Mouse (Mus musculus) lung, postnatal 0 days (tissue): ENCODE measurements around the gene Pik3r1. TPM values are rescaled to one million over a fixed set of nuclear protein-coding genes. Genes with fewer than 3 reads are reported as not detected.
A peak's percentile ranks its signal among the peaks of the same experiment; 100 is the strongest.

Experiments used
- ATAC-seq: fragments of 200-750 bp; cut with Nextera tagmentation; 2 replicates; pipeline ENCODE4 v1.8.0; 2017; ENCODE audit warnings: moderate library complexity
- DNase-seq: peaks from one replicate; pipeline ENCODE4 v3.0.0-alpha.2; 2016; ENCODE audit warnings: low spot score
- H3K27ac ChIP-seq: fragments of 300-500 bp; sonication (generic); 2 replicates; pipeline ENCODE4 v1.5.1; 2014; ENCODE audit warnings: antibody characterized with exemption, mild to moderate bottlenecking, low read length, mixed read lengths
- H3K27me3 ChIP-seq: fragments of 300-500 bp; sonication (generic); replicated peaks from 2 replicates; pipeline ENCODE4 v1.6.1; 2014; ENCODE audit warnings: low read length, mixed read lengths; ENCODE audit not compliant: insufficient read depth
- H3K36me3 ChIP-seq: fragments of 300-500 bp; sonication (generic); 2 replicates; pipeline ENCODE4 v1.6.1; 2014; ENCODE audit warnings: low read length, mixed read lengths; ENCODE audit not compliant: insufficient read depth
- H3K4me1 ChIP-seq: fragments of 300-500 bp; sonication (generic); 2 replicates; pipeline ENCODE4 v1.6.1; 2014; ENCODE audit warnings: antibody characterized with exemption, low read depth, low read length, mixed read lengths; ENCODE audit not compliant: insufficient read depth
- H3K4me2 ChIP-seq: fragments of 300-500 bp; sonication (generic); replicated peaks from 2 replicates; pipeline ENCODE4 v1.6.1; 2014; ENCODE audit warnings: low read depth, mild to moderate bottlenecking, low read length, moderate library complexity, mixed read lengths
- H3K4me3 ChIP-seq: fragments of 300-500 bp; sonication (generic); 2 replicates; pipeline ENCODE4 v1.5.1; 2014; ENCODE audit warnings: low read depth, low read length
- H3K9ac ChIP-seq: fragments of 300-500 bp; sonication (generic); replicated peaks from 2 replicates; pipeline ENCODE4 v1.6.1; 2014; ENCODE audit warnings: low read depth, mild to moderate bottlenecking
- H3K9me3 ChIP-seq: fragments of 300-500 bp; sonication (generic); 2 replicates; pipeline ENCODE4 v1.6.1; 2016; ENCODE audit warnings: low read length, mixed read lengths
- CTCF ChIP-seq: IDR thresholded peaks from 2 replicates; pipeline ENCODE4 v1.5.1; 2016; ENCODE audit warnings: antibody characterized with exemption, mild to moderate bottlenecking
- EP300 ChIP-seq: IDR thresholded peaks from 2 replicates; pipeline ENCODE4 v1.6.1; 2016; ENCODE audit warnings: antibody characterized with exemption, mild to moderate bottlenecking, control low read depth
- WGBS: fragments of 180-500 bp; shearing (Covaris S2); extraction: QIAGEN DNeasy Blood & Tissue Kit; methylation state at CpG from one replicate; pipeline ENCODE4 v1.1.7; 2014; 5-methylcytosine and 5-hydroxymethylcytosine counted together
- polyA plus RNA-seq: library from polyadenylated mRNA; unstranded; fragments of >200 nt; fragmentation: Nextera tagmentation; extraction: Ambion mirVana; gene quantifications from 2 replicates; pipeline ENCODE4 v1.2.1, GENCODE M21; 2015

Gene Pik3r1
- polyA plus RNA-seq, 1 experiment from 2014 or later = 28.1 TPM

DNA sequence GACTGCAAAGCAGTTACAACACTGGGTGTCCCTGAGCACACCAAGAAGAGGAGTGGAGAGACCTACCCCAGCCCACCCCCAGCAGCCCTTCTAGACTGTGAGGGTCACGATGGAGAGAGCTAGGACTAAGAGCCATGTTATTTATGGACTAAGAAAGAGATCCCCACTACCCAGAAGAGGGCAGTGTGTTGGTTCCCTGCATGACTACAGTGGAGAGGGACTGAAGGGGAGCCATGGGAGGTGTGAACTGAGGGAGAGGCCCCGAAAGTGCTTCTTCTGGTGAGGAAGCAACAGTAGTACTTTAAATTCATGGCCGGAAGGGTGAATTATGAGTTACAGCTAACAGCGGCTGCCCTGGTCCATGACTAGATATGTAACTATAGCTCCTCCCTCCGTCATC lies 4.9 kb downstream of the Pik3r1 start:
- no peak overlapping the region for H3K27ac ChIP-seq
- no peak overlapping the region for H3K9ac ChIP-seq
- no peaks in the 10 kb centered on the region for H3K27me3 ChIP-seq
- no peak for TF ChIP-seq EP300
- peak; percentile 46 for TF ChIP-seq CTCF
- DNase-seq (no peak), ATAC-seq (no peak)
- peaks cover 55% of the 10 kb centered on the region for H3K4me1 ChIP-seq
- H3K4me2 ChIP-seq = no peak overlapping the region
- H3K36me3 ChIP-seq = no peaks in the 10 kb centered on the region
- no peak overlapping the region for H3K4me3 ChIP-seq
- H3K9me3 ChIP-seq = no peaks in the 10 kb centered on the region
- 78% methylated on average over 5 of the region's 5 CpGs for WGBS

DNA sequence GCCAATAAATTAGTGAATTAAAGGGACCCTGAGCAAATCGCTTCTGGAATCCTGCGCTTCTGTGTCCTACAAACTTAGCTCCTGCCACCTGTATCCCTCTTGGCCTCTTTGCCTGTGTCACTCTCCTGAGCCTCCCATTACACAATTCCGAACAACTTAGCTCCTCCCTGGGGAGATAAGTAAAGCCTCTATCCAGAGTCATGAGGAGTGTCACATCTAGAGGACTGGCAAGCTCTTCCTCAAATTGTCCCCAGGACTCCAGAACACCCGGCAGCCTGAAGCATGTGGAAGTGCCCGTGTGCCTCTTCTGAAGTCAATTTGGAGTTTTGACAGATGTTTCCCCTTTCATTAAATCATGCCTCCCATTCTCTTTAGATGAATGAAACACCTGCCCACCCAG lies 6.4 kb downstream of the Pik3r1 start:
- ATAC-seq (no peak), DNase-seq (peak; percentile 44)
- Histone ChIP-seq H3K27ac (no peak overlapping the region), H3K9ac (0 out of 2 replicates have a peak overlapping the region, but pooled peaks have one; percentile 8), H3K36me3 (peaks cover 9% of the 10 kb centered on the region; the same call in 1 of the 2 replicates), H3K4me3 (no peak overlapping the region), H3K9me3 (no peaks in the 10 kb centered on the region), H3K27me3 (no peaks in the 10 kb centered on the region), H3K4me2 (peak overlapping the region; percentile 28; the same call in 1 of the 2 replicates), H3K4me1 (peaks cover 62% of the 10 kb centered on the region)
- WGBS = 46% methylated on average over 5 of the region's 5 CpGs
- TF ChIP-seq CTCF (no peak), EP300 (no peak)

DNA sequence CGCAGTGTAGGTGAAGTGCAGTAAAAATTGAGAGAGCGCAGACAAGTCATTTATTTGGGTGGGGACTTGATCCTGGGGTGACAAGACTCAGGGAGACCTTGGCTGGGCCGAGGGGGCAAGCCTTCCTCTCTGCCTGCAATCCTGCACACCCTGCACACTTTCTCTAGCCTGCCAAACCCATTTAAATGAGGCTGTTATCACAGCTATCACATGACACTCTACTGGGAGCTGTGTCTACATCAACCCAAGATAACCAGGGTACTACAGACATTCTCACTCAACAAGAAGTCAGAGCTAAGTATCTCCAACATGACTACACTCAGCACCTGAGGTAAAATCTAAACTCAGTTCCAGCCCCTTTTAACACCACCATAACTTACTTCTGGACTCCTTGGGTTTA lies 7.1 kb downstream of the Pik3r1 start:
- Histone ChIP-seq H3K9me3 (no peaks in the 10 kb centered on the region), H3K27ac (peak overlapping the region; percentile 59; the same call in 1 of the 2 replicates), H3K27me3 (no peaks in the 10 kb centered on the region), H3K4me1 (peaks cover 57% of the 10 kb centered on the region), H3K4me2 (peak overlapping the region; percentile 14), H3K4me3 (no peak overlapping the region), H3K36me3 (peaks cover 15% of the 10 kb centered on the region; the same call in 1 of the 2 replicates), H3K9ac (no peak overlapping the region)
- WGBS = 46% methylated on average over 3 of the region's 3 CpGs
- ATAC-seq (peak; percentile 53), DNase-seq (no peak)
- 0 out of 2 replicates have a peak, but pooled peaks have one; percentile 13 for TF ChIP-seq EP300
- no peak for TF ChIP-seq CTCF

DNA sequence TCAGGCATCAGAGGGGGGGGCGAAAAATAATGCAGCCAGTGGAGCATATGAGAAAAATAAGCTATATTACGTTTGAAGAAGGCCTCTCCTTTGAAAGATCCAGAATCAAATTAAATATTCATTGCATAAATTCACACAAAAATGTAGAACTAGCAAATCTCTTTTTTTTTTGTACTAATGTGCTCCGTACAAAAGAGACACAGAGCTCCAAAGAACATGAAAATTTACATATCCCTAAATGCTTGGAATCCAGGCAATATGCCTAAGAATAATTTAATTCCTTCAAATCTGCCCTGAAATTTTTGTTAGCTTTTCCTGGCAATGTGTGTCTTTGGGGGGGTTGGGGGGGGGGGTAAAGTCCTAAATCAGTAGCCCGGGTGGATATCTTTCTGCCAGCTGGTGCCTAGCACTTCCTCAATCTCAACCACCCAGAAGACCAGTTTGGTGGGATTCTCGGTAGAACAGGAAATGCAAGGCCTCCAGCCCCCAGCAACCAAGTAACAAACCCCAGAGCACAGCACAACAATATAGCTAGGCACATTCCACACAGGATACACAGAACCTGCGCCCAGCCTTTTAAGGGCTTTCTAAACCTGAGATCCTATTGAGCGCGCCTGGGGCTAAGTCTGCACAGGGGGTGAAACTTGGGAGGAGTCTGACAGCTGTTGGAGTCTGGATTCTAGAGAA lies 7.9 kb downstream of the Pik3r1 start:
- TF ChIP-seq CTCF (no peak), EP300 (no peak)
- Histone ChIP-seq H3K27ac (peak overlapping the region; percentile 59), H3K36me3 (peaks cover 15% of the 10 kb centered on the region; the same call in 1 of the 2 replicates), H3K9me3 (no peaks in the 10 kb centered on the region), H3K4me1 (peaks cover 57% of the 10 kb centered on the region), H3K4me2 (peak overlapping the region; percentile 14), H3K9ac (no peak overlapping the region), H3K4me3 (no peak overlapping the region), H3K27me3 (no peaks in the 10 kb centered on the region)
- DNase-seq = peak; percentile 64
- WGBS = 30% methylated on average over 8 of the region's 8 CpGs
- ATAC-seq = peak; percentile 70

DNA sequence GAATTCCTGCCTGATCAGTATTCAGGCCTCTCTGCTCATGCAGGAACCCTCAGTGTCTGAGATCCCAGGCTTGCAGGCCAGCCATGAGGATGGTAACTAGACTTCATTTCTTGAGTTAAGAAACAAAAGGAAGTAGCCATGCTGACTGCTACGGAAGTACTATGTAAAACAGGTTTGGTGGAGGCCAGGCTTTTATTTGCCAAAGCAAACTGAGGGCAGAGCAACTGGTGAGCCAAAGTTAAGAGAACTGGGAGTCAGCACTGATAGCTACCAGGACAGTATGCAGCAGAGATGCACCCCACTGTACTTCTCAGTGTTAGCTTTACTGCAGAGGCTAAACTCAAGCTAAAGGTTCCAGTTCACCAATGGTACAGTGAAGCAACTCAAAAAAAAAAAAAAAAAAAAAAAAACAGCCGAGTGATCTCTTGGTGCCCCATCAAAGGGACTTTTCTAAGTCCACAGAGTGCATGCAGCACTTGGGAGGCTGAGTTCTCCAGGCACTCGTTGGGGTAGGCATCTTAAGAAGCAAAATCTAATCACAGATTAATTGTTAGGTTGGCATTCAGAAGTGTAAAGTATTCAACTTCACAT lies 8.6 kb downstream of the Pik3r1 start:
- no peak for ATAC-seq
- Histone ChIP-seq H3K36me3 (peaks cover 15% of the 10 kb centered on the region; the same call in 1 of the 2 replicates), H3K4me1 (peaks cover 59% of the 10 kb centered on the region), H3K9ac (no peak overlapping the region), H3K27me3 (no peaks in the 10 kb centered on the region), H3K9me3 (no peaks in the 10 kb centered on the region), H3K4me2 (0 out of 2 replicates have a peak overlapping the region, but pooled peaks have one; percentile 9), H3K4me3 (no peak overlapping the region), H3K27ac (peak overlapping the region; percentile 35)
- TF ChIP-seq CTCF (no peak), EP300 (no peak)
- no peak for DNase-seq
- WGBS = 6% methylated on average over 3 of the region's 3 CpGs

DNA sequence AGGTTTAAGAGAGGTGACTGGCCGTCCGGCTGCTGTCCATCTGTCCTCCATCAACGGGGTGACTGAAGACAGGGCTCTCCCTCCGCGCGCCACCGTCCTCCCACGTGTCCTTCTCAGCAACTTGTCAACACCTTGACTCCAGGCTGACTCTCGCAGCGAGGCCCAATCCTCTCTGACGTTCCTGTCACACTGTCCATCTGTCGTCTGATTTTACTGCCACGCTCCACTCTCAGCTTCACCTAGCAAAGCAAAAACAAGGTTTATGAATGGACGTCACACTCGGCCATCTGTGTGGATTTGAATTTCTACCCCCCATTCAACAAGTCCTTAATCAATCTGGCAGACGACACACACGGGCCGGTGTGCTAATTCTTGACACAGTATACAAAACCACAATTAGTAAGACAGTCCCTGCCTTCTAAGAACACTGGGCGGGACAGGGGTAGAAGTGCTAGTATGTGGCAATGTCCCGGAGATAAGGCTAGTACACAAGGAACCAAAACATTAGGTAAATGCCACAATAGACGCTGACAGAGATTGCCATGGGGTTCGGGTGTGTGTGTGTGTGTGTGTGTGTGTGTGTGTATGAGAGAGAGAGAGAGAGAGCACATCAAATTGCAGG lies 10.1 kb downstream of the Pik3r1 start:
- Histone ChIP-seq H3K36me3 (peaks cover 17% of the 10 kb centered on the region; the same call in 1 of the 2 replicates), H3K4me1 (peaks cover 58% of the 10 kb centered on the region), H3K4me2 (no peak overlapping the region), H3K9ac (no peak overlapping the region), H3K27me3 (no peaks in the 10 kb centered on the region), H3K9me3 (no peaks in the 10 kb centered on the region), H3K4me3 (no peak overlapping the region), H3K27ac (no peak overlapping the region; the same call in 1 of the 2 replicates)
- 58% methylated on average over 22 of the region's 22 CpGs for WGBS
- DNase-seq = no peak
- TF ChIP-seq EP300 (peak; percentile 38; the same call in 1 of the 2 replicates), CTCF (no peak)
- ATAC-seq = no peak
